Mouse (Mus musculus) forebrain, embryonic 15.5 days (tissue): ENCODE data around the gene Bcor. TPM values are rescaled to one million over a fixed set of nuclear protein-coding genes. Genes with fewer than 3 reads are reported as not detected.

Experiments
- ATAC-seq: fragments of 200-750 bp; cut with Nextera tagmentation; replicated peaks from 2 replicates; pipeline ENCODE4 v1.8.0; 2017; ENCODE audit warnings: mild to moderate bottlenecking, moderate TSS enrichment, moderate library complexity
- H3K27ac ChIP-seq: fragments of 300-500 bp; sonication (generic); replicated peaks from 2 replicates; pipeline ENCODE4 v1.5.1; 2015; ENCODE audit warnings: mild to moderate bottlenecking, inconsistent platforms
- H3K27me3 ChIP-seq: fragments of 300-500 bp; sonication (generic); 2 replicates; pipeline ENCODE4 v1.6.1; 2015; ENCODE audit warnings: inconsistent platforms
- H3K36me3 ChIP-seq: fragments of 300-500 bp; sonication (generic); 2 replicates; pipeline ENCODE4 v1.6.1; 2015; ENCODE audit warnings: mild to moderate bottlenecking, inconsistent platforms
- H3K4me1 ChIP-seq: fragments of 300-500 bp; sonication (generic); 2 replicates; pipeline ENCODE4 v1.6.1; 2015; ENCODE audit warnings: inconsistent platforms
- H3K4me2 ChIP-seq: fragments of 300-500 bp; sonication (generic); replicated peaks from 2 replicates; pipeline ENCODE4 v1.6.1; 2015; ENCODE audit warnings: mild to moderate bottlenecking, inconsistent platforms
- H3K4me3 ChIP-seq: fragments of 300-500 bp; sonication (generic); 2 replicates; pipeline ENCODE4 v1.5.1; 2015; ENCODE audit warnings: mild to moderate bottlenecking, inconsistent platforms
- H3K9ac ChIP-seq: fragments of 300-500 bp; sonication (generic); replicated peaks from 2 replicates; pipeline ENCODE4 v1.6.1; 2015; ENCODE audit warnings: mild to moderate bottlenecking, inconsistent platforms
- H3K9me3 ChIP-seq: fragments of 300-500 bp; sonication (generic); 2 replicates; pipeline ENCODE4 v1.6.1; 2016; ENCODE audit warnings: inconsistent platforms
- WGBS: fragments of 180-500 bp; shearing (Covaris S2); methylation state at CpG from one replicate; pipeline ENCODE4 v1.1.7; 2015; ENCODE audit warnings: mixed read lengths; 5-methylcytosine and 5-hydroxymethylcytosine counted together
- polyA plus RNA-seq: library from polyadenylated mRNA; unstranded; fragments of >200 nt; fragmentation: Nextera tagmentation; extraction: Ambion mirVana; gene quantifications from 2 replicates; pipeline ENCODE4 v1.2.1, GENCODE M21; 2015

Bcor gene
- polyA plus RNA-seq = 18.6 and 18.8 TPM in 2 replicates

DNA sequence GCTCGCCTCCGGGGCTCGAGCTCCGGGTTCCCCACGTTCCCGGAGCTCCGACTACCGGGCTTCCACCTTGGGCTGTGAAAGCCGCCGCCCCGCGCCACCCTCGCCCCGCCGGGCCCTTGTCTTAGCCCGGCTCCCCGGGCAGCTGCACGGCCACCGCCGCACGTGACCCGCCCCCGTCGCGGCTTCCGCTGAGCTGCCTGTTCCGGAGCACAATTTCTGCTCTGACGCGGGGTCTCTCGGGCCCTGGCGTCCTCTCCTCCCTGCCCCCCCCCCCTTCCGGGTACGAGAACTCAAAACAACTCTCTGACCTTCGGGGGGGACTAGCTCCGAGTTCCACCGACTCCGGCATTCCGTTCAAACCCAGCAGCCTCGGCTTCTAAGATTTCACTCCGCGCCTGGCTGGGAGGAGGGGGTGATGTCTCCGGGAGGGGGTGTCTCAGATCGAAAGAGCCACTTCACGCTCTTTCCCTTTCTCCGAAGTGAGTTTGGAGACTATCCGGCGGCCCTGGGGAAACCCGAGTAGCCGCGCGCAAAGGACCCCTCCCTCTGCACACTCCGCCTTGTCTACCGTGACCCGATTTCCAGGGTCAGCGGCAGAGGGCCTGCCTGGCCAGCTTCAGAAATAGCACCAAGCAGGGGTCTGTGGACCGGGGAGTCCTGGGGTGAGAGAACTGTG is at the start of gene Bcor:
Bcor (minus strand) TSS at position 375 of the 676 bp plus-strand sequence.
- 8% methylated on average over 52 of the region's 56 CpGs for WGBS
- H3K4me2 ChIP-seq = peak within 1 kb of the TSS; percentile 56
- peaks cover 12% of the 10 kb centered on the region for H3K27me3 ChIP-seq
- H3K4me1 ChIP-seq = peaks cover 32% of the 10 kb centered on the region
- H3K9ac ChIP-seq = peak within 1 kb of the TSS; percentile 65
- H3K36me3 ChIP-seq = no peaks in the 10 kb centered on the region
- peak within 1 kb of the TSS; percentile 56; the same call in 1 of the 2 replicates for H3K27ac ChIP-seq
- peak within 1 kb of the TSS; percentile 46 for H3K4me3 ChIP-seq
- peak; percentile 32 for ATAC-seq
- no peaks in the 10 kb centered on the region for H3K9me3 ChIP-seq

DNA sequence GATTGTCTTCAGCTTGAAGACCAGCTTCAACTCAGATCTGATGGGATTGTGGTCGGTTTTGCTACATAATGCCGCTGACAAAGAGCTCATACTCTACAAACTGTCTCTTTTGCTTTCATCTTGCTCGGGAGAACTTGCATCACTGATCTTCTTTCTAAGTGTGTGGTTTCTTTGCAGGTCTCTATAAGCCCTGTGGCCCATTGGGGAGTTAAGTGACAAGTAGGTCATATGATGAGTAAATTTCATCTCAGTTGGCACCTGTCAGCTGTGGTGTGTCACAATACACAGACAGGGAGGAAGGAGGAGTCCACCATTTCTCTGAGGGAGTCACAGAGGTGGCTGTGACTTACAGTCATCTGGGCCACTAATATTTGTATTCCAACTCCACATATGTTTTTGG is 42.8 kb upstream of the Bcor start:
- no peaks in the 10 kb centered on the region for H3K27me3 ChIP-seq
- no peak for ATAC-seq
- H3K4me2 ChIP-seq = no peak overlapping the region
- H3K9ac ChIP-seq = no peak overlapping the region
- H3K4me1 ChIP-seq = no peaks in the 10 kb centered on the region
- H3K36me3 ChIP-seq = no peaks in the 10 kb centered on the region
- H3K9me3 ChIP-seq = no peaks in the 10 kb centered on the region
- no peak overlapping the region for H3K4me3 ChIP-seq
- WGBS = 80% methylated on average over 3 of the region's 3 CpGs
- no peak overlapping the region for H3K27ac ChIP-seq

DNA sequence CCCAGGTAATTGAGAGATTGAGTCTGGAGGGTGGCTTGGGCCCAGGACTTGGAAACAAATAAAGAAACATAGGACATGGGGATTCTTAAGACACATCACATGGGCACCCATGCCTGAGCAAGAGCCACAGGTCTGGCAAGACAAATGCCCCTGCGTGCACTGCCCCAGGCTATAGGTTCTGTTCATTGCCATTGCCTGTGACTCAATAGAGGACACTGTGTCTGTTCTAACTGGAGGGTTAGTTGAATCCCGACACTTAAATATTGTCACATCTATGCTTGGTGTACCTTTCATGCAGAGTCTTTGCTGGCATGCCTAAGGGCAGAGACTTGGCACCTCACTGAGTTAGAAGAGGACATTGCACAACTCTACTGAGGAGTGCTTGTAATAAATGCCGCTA is 41.0 kb upstream of the Bcor start:
- Histone ChIP-seq H3K27me3 (no peaks in the 10 kb centered on the region), H3K4me3 (no peak overlapping the region), H3K4me1 (no peaks in the 10 kb centered on the region), H3K36me3 (no peaks in the 10 kb centered on the region), H3K27ac (no peak overlapping the region), H3K9ac (no peak overlapping the region), H3K4me2 (no peak overlapping the region), H3K9me3 (no peaks in the 10 kb centered on the region)
- ATAC-seq = no peak
- 88% methylated on average over 3 of the region's 3 CpGs for WGBS

DNA sequence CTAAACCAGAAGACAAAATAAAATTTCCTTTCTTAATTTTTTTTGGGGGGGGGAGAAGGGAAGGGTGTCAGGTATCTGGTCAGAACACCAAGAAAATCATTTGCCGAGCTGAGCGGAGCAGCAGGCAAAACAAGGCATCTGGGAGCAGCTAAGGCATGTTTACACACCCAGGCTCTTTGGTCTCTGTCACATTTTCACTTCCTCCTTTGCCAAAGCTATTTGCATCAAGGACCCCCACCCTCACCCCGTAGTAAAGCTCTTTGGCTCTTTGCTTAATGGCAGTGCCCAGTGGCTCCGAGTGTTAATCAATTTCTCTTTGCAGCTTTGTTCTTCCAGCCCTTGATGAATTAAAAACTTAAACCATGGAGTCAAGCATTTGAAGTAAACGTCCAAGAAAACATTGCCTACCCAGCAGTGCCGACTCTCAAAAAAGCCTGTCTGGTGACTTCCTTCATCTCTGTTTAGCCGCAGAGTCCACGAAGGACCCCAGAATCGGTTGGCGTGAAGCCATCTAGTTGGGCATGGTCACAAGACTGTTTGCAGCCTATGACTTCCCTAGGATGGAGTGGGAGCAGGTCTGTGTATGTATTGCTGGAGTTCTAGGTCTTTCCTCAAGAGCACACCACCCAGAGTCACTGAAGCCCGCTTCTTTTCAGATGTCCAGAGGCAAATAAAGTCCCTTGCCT is 35.2 kb upstream of the Bcor start:
- WGBS = 71% methylated on average over 11 of the region's 11 CpGs
- H3K4me1 ChIP-seq = no peaks in the 10 kb centered on the region
- H3K4me3 ChIP-seq = no peak overlapping the region
- H3K36me3 ChIP-seq = no peaks in the 10 kb centered on the region
- no peak overlapping the region for H3K4me2 ChIP-seq
- no peaks in the 10 kb centered on the region for H3K9me3 ChIP-seq
- no peak overlapping the region for H3K27ac ChIP-seq
- H3K27me3 ChIP-seq = no peaks in the 10 kb centered on the region
- no peak overlapping the region for H3K9ac ChIP-seq
- ATAC-seq = no peak

DNA sequence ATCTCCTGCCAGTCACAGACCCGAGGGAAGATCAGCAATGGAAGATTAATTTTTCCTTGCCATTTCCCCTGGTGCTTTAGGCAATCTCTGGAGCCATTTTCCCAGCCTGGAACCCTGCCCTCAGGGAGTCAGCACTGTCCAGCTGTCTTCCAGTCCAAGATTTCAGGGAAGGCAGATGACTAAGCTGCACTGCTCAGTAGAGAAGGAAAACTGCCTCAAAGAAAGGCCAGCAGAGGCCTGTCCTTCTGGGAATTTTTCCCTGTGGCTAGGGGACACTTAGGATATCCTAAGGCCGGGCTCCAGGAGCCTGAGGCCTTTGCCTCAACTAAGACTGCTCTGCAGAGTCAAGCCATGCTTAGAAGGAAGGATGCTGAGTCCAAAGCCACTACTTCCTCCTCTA is 32.2 kb upstream of the Bcor start:
- H3K4me1 ChIP-seq = no peaks in the 10 kb centered on the region
- no peak overlapping the region for H3K4me2 ChIP-seq
- H3K27ac ChIP-seq = no peak overlapping the region
- no peak for ATAC-seq
- no peaks in the 10 kb centered on the region for H3K36me3 ChIP-seq
- no peaks in the 10 kb centered on the region for H3K9me3 ChIP-seq
- H3K27me3 ChIP-seq = no peaks in the 10 kb centered on the region
- WGBS = 85% methylated on average over 2 of the region's 2 CpGs
- no peak overlapping the region for H3K4me3 ChIP-seq
- H3K9ac ChIP-seq = no peak overlapping the region

DNA sequence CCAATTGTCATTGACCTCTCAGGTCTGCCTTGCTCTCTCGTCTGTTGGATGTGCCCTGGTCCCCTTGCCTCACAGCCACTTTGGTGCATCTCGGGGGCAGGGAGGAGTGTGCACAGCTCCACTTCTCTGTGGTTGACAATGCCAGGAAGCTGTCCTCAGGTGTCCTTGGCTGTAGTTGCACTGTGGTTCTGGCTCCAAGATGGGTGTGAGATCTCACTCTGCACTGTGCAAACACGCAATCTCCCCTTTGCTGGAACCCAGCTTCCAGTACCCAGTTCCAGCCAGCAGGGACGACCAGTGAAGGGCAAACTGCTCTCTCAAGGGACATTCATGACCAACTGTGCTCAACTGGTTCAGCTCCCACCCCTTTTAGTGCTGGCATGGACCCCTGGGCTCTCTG is 29.4 kb upstream of the Bcor start:
- no peak overlapping the region for H3K9ac ChIP-seq
- 81% methylated on average over 4 of the region's 4 CpGs for WGBS
- no peak overlapping the region for H3K4me2 ChIP-seq
- H3K27ac ChIP-seq = no peak overlapping the region
- no peaks in the 10 kb centered on the region for H3K9me3 ChIP-seq
- H3K4me1 ChIP-seq = no peaks in the 10 kb centered on the region
- no peaks in the 10 kb centered on the region for H3K27me3 ChIP-seq
- H3K36me3 ChIP-seq = no peaks in the 10 kb centered on the region
- ATAC-seq = no peak
- H3K4me3 ChIP-seq = no peak overlapping the region

DNA sequence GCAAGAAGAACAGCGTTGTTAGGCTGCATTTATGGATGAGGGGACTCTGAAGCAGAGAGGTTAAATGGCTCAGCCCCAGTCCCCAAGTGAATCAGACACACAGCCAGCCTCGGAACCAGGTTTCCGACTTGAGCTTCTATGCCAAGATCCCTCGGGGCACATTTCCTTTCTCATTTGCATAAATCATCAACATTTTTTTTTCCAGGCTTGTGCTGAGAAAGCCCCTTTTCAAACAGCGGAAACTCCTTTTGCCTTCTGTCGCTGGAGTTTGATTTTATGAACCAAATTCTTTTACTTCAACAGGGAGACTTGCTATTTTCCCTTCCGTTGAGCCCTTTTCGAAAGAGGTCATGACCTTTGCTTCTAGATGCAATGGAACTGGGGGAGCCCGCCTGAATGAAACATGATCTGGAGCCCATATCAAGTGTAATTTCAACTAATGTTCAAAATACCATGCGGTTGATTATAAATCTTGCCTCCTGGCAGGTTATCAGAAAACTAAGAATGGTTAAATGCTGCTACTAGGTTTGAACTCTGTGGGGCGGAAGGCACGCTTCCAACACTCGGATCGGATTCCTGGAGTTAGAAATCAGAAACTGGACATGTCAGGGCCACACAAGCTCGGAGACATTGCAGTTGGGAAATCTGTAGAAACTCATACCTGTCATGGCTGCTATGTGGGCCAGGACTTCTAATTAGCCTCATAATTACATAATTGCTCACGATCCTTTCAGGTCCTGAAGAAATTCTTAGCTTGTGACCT is 15.2 kb upstream of the Bcor start:
- H3K27me3 ChIP-seq = no peaks in the 10 kb centered on the region
- H3K4me2 ChIP-seq = no peak overlapping the region
- no peak overlapping the region for H3K4me3 ChIP-seq
- no peaks in the 10 kb centered on the region for H3K36me3 ChIP-seq
- ATAC-seq = no peak
- H3K9me3 ChIP-seq = no peaks in the 10 kb centered on the region
- 51% methylated on average over 16 of the region's 16 CpGs for WGBS
- H3K9ac ChIP-seq = no peak overlapping the region
- no peak overlapping the region for H3K27ac ChIP-seq
- peaks cover 12% of the 10 kb centered on the region for H3K4me1 ChIP-seq

DNA sequence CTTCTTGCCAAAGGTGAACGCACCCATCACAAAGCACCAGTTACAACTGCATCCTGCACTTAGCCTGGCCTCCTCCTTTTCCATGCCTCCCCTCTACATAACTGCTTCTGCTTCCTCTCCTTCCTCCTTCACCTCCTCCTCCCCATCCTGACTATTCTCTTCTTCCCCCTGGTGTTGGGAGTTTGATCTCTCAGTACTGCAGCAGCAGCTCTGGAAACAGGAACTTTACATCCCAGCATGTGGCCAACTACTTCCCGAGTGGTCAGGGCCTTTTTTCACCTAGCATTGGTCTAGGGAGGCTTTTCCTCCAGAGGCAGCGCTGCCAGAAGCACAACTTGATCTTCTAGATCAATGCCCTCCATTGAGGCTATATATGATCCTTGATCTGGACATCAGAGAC is 10.0 kb upstream of the Bcor start:
- Histone ChIP-seq H3K27ac (no peak overlapping the region), H3K9ac (no peak overlapping the region), H3K9me3 (no peaks in the 10 kb centered on the region), H3K27me3 (no peaks in the 10 kb centered on the region), H3K4me2 (no peak overlapping the region), H3K4me1 (peaks cover 5% of the 10 kb centered on the region; the same call in 1 of the 2 replicates), H3K36me3 (no peaks in the 10 kb centered on the region), H3K4me3 (no peak overlapping the region)
- WGBS = 44% methylated on average over 3 of the region's 3 CpGs
- ATAC-seq = no peak

DNA sequence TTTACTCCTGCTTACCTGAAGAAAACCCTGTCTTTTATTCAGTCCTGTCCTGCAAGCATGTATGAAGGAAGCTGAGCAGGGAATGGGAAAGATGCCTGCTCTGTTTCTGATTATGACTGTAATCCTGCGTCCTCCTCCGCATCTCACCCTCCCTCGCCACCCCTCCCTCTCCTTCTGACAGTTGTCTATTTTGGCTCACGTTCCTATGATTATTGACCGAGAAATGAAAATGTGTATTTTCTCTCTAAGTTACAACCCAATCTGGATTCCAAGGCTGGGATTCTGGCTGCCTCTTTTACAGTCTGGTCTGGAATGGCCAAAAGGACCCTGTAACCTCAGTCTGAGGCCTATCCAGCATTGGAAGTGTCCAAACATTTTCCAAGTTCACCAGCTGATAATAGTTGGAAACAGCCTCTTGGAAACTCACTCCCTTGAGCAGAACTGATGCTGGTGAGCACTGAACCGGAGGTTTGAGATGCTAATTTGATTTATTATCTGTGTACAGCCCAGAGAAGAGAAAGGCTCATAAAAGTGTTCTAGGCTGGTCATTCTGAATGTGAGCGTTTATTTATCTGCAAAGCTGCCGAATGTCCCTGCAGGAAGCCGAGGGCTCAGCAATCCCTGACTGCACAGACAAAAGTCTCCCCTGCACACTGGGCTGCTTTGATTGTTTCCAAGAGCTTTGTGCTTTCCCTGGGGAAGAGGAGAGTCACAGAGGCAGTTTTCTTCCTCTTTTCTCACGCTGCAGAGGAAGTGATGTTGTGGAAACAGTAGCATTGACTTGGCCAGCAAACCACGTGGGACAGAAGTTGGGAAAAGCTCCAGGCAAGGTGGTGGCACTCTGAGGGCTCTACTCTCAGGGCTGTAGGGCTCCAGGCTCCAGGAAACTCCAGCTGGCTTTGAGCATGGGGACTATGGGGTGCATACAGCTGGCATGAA is 4.7 kb upstream of the Bcor start:
- H3K36me3 ChIP-seq = no peaks in the 10 kb centered on the region
- no peak overlapping the region for H3K4me3 ChIP-seq
- no peaks in the 10 kb centered on the region for H3K27me3 ChIP-seq
- no peaks in the 10 kb centered on the region for H3K9me3 ChIP-seq
- H3K4me2 ChIP-seq = no peak overlapping the region
- 44% methylated on average over 11 of the region's 11 CpGs for WGBS
- H3K27ac ChIP-seq = no peak overlapping the region
- no peak overlapping the region for H3K9ac ChIP-seq
- no peaks in the 10 kb centered on the region for H3K4me1 ChIP-seq
- no peak for ATAC-seq

DNA sequence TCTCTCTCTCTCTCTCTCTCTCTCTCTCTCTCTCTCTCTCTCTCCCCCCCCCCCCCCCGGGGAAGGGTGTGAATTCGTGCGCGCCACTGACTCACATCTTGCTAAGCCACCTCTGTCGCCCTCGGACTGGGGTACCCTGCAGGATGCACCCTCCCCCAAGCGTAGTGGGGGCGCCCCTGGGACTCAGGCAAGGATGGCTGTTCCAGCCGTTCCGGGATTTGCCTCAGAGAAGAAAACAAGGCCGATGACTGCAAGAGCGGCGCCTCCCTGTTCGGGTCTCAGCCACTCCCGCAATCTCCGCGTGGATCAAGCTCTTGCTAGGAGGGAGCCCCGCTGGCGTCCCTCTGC is 647 bp downstream of the Bcor start:
- Histone ChIP-seq H3K27me3 (peaks cover 16% of the 10 kb centered on the region), H3K4me2 (peak overlapping the region; percentile 56), H3K27ac (peak overlapping the region; percentile 50; the same call in 1 of the 2 replicates), H3K4me3 (peak overlapping the region; percentile 46), H3K9ac (peak overlapping the region; percentile 65), H3K36me3 (no peaks in the 10 kb centered on the region), H3K4me1 (peaks cover 32% of the 10 kb centered on the region), H3K9me3 (no peaks in the 10 kb centered on the region)
- 9% methylated on average over 14 of the region's 19 CpGs for WGBS
- peak; percentile 36 for ATAC-seq

DNA sequence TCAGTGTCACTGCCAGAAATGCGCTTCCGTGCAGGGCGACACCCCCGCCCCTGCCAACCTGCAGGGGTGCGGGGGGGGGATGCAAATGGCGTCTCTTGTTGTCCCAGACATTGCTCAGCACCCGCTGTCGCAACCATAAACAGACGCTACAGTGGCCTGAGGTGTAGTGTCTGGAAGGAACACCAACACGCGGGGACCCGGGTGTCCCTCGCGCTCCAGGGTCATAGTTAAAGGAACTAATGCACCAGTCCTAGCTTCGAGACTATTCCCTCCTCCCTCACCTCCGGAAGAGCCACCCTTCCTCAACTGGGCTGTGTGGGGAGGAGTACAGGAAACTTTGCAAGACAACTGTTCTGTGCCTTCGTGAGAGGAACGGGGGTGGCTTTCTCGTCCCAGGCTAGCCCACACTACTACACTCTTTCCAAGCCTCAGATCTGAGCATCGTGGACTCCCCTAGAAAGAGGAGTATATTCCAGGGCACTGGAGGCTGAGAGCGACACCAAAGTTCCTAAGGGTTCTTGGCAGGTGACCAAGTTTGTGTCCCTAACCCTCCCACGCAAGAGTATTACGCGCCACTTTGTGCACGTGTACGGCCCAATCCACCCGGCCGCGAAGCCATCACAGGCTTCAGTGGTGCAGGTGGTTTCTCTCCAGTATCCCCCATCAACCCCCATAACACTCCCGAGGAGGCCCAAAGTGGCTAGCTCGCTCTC is 1.2 kb downstream of the Bcor start:
- H3K4me3 ChIP-seq = peak overlapping the region; percentile 46
- H3K27ac ChIP-seq = peak overlapping the region; percentile 56
- peaks cover 32% of the 10 kb centered on the region for H3K4me1 ChIP-seq
- peak overlapping the region; percentile 56 for H3K4me2 ChIP-seq
- ATAC-seq = 0 out of 2 replicates have a peak, but pooled peaks have one; percentile 3
- 7% methylated on average over 31 of the region's 31 CpGs for WGBS
- no peaks in the 10 kb centered on the region for H3K9me3 ChIP-seq
- H3K9ac ChIP-seq = peak overlapping the region; percentile 65; the same call in 1 of the 2 replicates
- peaks cover 20% of the 10 kb centered on the region for H3K27me3 ChIP-seq
- no peaks in the 10 kb centered on the region for H3K36me3 ChIP-seq
